Comparison of ENCODE assay signal across 8 mouse cellular contexts in genomic region chr4:151902689-151903241, GRCm38 (mm10). TPM values are rescaled to one million over a fixed set of nuclear protein-coding genes. Genes with fewer than 3 reads are reported as not detected.
A peak's percentile ranks its signal among the peaks of the same experiment; 100 is the strongest.
DNase-seq lines count a peak whose midpoint lies in the region; ATAC-seq and TF ChIP-seq lines count a peak whose summit lies in the region.

No protein-coding gene starts in this region.

- H3K9ac ChIP-seq in heart, adult 2 months (ENCODE audit: low read depth, low read length): peak overlapping the region; percentile 26
- no peak overlapping the region for H3K9ac ChIP-seq in hindbrain, embryonic 12.5 days
- H3K9ac ChIP-seq in midbrain, embryonic 14.5 days (replicated peaks; ENCODE audit: low read length): no peak overlapping the region

- DNase-seq in MEL-GATA-1-ER (ENCODE audit: extremely low read depth, low read depth): peak; percentile 57
- peak; percentile 58 for DNase-seq in adrenal gland, postnatal 25 days
- DNase-seq in heart, adult 2 months: peak; percentile 84 to 92
- peak; percentile 58 for DNase-seq in kidney, postnatal 10 days
- DNase-seq in thymus, postnatal 36 days: no peak
- DNase-seq in midbrain, embryonic 14.5 days: no peak

- no peak for ATAC-seq in hindbrain, embryonic 12.5 days (ENCODE audit: low FRiP score)
- ATAC-seq in midbrain, embryonic 14.5 days (ENCODE audit: low FRiP score, low TSS enrichment): no peak

- peak; percentile 55 for TF ChIP-seq POLR2A in heart, adult 2 months (IDR thresholded peaks at IDR 0.05; ENCODE audit: insufficient read depth, low read depth, low read length)
- TF ChIP-seq POLR2A in small intestine, adult 2 months (IDR thresholded peaks at IDR 0.05; ENCODE audit: low read depth, low read length): no peak

- H3K79me2 ChIP-seq in heart, adult 2 months (replicated peaks; ENCODE audit: control insufficient read depth, insufficient read depth, low read length): no peaks in the 10 kb centered on the region

- 0 out of 2 replicates have a peak, but pooled peaks cover 3% of the 10 kb centered on the region for H3K9me3 ChIP-seq in hindbrain, embryonic 12.5 days (replicated peaks)
- no peaks in the 10 kb centered on the region for H3K9me3 ChIP-seq in midbrain, embryonic 14.5 days (ENCODE audit: control insufficient read depth, low read length)

- H3K27ac ChIP-seq in heart, adult 2 months: peak overlapping the region; percentile 95
- H3K27ac ChIP-seq in small intestine, adult 2 months (ENCODE audit: insufficient read depth, low read depth, low read length): peak overlapping the region; percentile 30
- no peak overlapping the region for H3K27ac ChIP-seq in hindbrain, embryonic 12.5 days
- no peak overlapping the region for H3K27ac ChIP-seq in midbrain, embryonic 14.5 days (replicated peaks; ENCODE audit: low read depth, low read length)

- no peaks in the 10 kb centered on the region for H3K36me3 ChIP-seq in heart, adult 2 months (ENCODE audit: control insufficient read depth, insufficient read depth, low read length)
- no peaks in the 10 kb centered on the region for H3K36me3 ChIP-seq in small intestine, adult 2 months (ENCODE audit: control insufficient read depth, insufficient read depth, low read length)
- H3K36me3 ChIP-seq in hindbrain, embryonic 12.5 days: no peaks in the 10 kb centered on the region
- no peaks in the 10 kb centered on the region for H3K36me3 ChIP-seq in midbrain, embryonic 14.5 days (ENCODE audit: control insufficient read depth, insufficient read depth, low read length)

- H3K4me2 ChIP-seq in hindbrain, embryonic 12.5 days (replicated peaks): no peak overlapping the region
- H3K4me2 ChIP-seq in midbrain, embryonic 14.5 days (ENCODE audit: low read length): no peak overlapping the region

- no peaks in the 10 kb centered on the region for H3K27me3 ChIP-seq in heart, adult 2 months (ENCODE audit: control insufficient read depth, insufficient read depth, low read length)
- no peaks in the 10 kb centered on the region for H3K27me3 ChIP-seq in small intestine, adult 2 months (ENCODE audit: control insufficient read depth, insufficient read depth, low read length)
- H3K27me3 ChIP-seq in hindbrain, embryonic 12.5 days: no peaks in the 10 kb centered on the region
- H3K27me3 ChIP-seq in midbrain, embryonic 14.5 days (ENCODE audit: control insufficient read depth, insufficient read depth, low read length): no peaks in the 10 kb centered on the region

- intact Hi-C loops in heart, adult 2 months (cut with DNase I): no loop called here

- no peak for TF ChIP-seq CTCF in heart, adult 2 months (IDR thresholded peaks at IDR 0.05)
- no peak for TF ChIP-seq CTCF in small intestine, adult 2 months (IDR thresholded peaks at IDR 0.05; ENCODE audit: extremely low read depth, insufficient read length, insufficient replicate concordance, low read depth, low read length)

- 8% methylated on average over 14 of the region's 14 CpGs for WGBS in heart, adult 2 months
- 13% methylated on average over 14 of the region's 14 CpGs for WGBS in small intestine, adult 2 months
- whole genome bisulfite sequencing in hindbrain, embryonic 12.5 days: 57% methylated on average over 14 of the region's 14 CpGs
- WGBS in midbrain, embryonic 14.5 days: 65% methylated on average over 14 of the region's 14 CpGs

- peak overlapping the region; percentile 39 for H3K4me3 ChIP-seq in heart, adult 2 months
- no peak overlapping the region for H3K4me3 ChIP-seq in small intestine, adult 2 months (ENCODE audit: low read depth, low read length)
- H3K4me3 ChIP-seq in hindbrain, embryonic 12.5 days: no peak overlapping the region
- H3K4me3 ChIP-seq in midbrain, embryonic 14.5 days (replicated peaks; ENCODE audit: low read depth, low read length): no peak overlapping the region

- peak; percentile 100 for TF ChIP-seq EP300 in heart, adult 2 months (IDR thresholded peaks at IDR 0.05; ENCODE audit: insufficient read depth, low read depth, low read length)

- peaks cover 22% of the 10 kb centered on the region for H3K4me1 ChIP-seq in heart, adult 2 months (ENCODE audit: control insufficient read depth, insufficient read depth, low read length)
- H3K4me1 ChIP-seq in small intestine, adult 2 months (ENCODE audit: control insufficient read depth, insufficient read depth, insufficient read length, low read length): peaks cover 10% of the 10 kb centered on the region
- peaks cover 14% of the 10 kb centered on the region for H3K4me1 ChIP-seq in hindbrain, embryonic 12.5 days
- peaks cover 3% of the 10 kb centered on the region; the same call in 1 of the 2 replicates for H3K4me1 ChIP-seq in midbrain, embryonic 14.5 days (ENCODE audit: control insufficient read depth, insufficient read depth, low read length)

RNA-seq across cellular contexts. Expression of gene Dnajc11, which starts 30.7 kb away (rescaled TPM):
- 104 and 112 TPM in 2 replicates for total RNA-seq in adrenal gland, postnatal 25 days (2021)
- total RNA-seq in heart, adult 2 months (2021): 10 to 100 TPM; 71.0 to 84.3 TPM
- polyA plus RNA-seq in heart, adult 2 months (2012; rRNA removed): 55.9 and 66.9 TPM in 2 replicates
- polyA plus RNA-seq in small intestine, adult 2 months (2012; rRNA removed): 28.1 and 32.0 TPM in 2 replicates
- 82.8 and 83.2 TPM in 2 replicates for polyA plus RNA-seq in hindbrain, embryonic 12.5 days (2016; fragmentation: Nextera tagmentation; extraction: Ambion mirVana)
- 69.2 and 75.2 TPM in 2 replicates for polyA plus RNA-seq in midbrain, embryonic 14.5 days (2014; fragmentation: Nextera tagmentation; extraction: Ambion mirVana)

RNA-seq across cellular contexts. Expression of gene Camta1, which starts 41.1 kb away (rescaled TPM):
- total RNA-seq in adrenal gland, postnatal 25 days (2021): 15.0 and 37.3 TPM in 2 replicates
- 100 to 1,000 TPM; 208 to 234 TPM for total RNA-seq in heart, adult 2 months (2021)
- polyA plus RNA-seq in heart, adult 2 months (2012; rRNA removed): 39.4 and 75.3 TPM in 2 replicates
- polyA plus RNA-seq in small intestine, adult 2 months (2012; rRNA removed): 1.4 and 2.2 TPM in 2 replicates
- polyA plus RNA-seq in hindbrain, embryonic 12.5 days (2016; fragmentation: Nextera tagmentation; extraction: Ambion mirVana): 136 and 157 TPM in 2 replicates
- 157 and 164 TPM in 2 replicates for polyA plus RNA-seq in midbrain, embryonic 14.5 days (2014; fragmentation: Nextera tagmentation; extraction: Ambion mirVana)

Comparison
In these comparisons a context has a peak if more than half of its experiments do, and no peak if none do; other contexts are left out.
1. DNase-seq: peak in MEL-GATA-1-ER (single experiment), adrenal gland, postnatal 25 days (single experiment), heart, adult 2 months (2 of 2) and kidney, postnatal 10 days (single experiment); none in thymus, postnatal 36 days (0 of 2) and midbrain, embryonic 14.5 days (single experiment).
2. H3K27ac ChIP-seq: peak in heart, adult 2 months (single experiment) and small intestine, adult 2 months (single experiment); none in hindbrain, embryonic 12.5 days (single experiment) and midbrain, embryonic 14.5 days (single experiment).
3. RNA of gene Camta1, which starts 41.1 kb away (polyA plus RNA-seq): 157 to 164 TPM in midbrain, embryonic 14.5 days, 136 to 157 TPM in hindbrain, embryonic 12.5 days and 39.4 to 75.3 TPM in heart, adult 2 months; 1.4 to 2.2 TPM in small intestine, adult 2 months; every median in the first group is over 10 times any median in the second.